Mouse (Mus musculus): Measurements from ENCODE around the gene Nup205. TPM values are rescaled to one million over a fixed set of nuclear protein-coding genes. Genes with fewer than 3 reads are reported as not detected.

Gene Nup205
- polyA plus RNA-seq, 1 experiment from 2014 or later, result 73.0 TPM

GRCm38 (mm10) chr6:35268711-35269110, 91.5 kb downstream of the Nup205 start:
- Histone ChIP-seq H3K4me3 (ENCODE audit: low read depth, low read length) (no peak overlapping the region), H3K4me1 (replicated peaks; ENCODE audit: control insufficient read depth, insufficient read depth, low read length) (no peaks in the 10 kb centered on the region), H3K27ac (ENCODE audit: low read depth, low read length) (no peak overlapping the region), H3K4me2 (ENCODE audit: low read depth, low read length, severe bottlenecking) (no peak overlapping the region), H3K36me3 (ENCODE audit: control insufficient read depth, insufficient read depth, low read length) (no peaks in the 10 kb centered on the region), H3K27me3 (ENCODE audit: control insufficient read depth, insufficient read depth, low read length) (no peaks in the 10 kb centered on the region), H3K9me3 (ENCODE audit: control insufficient read depth, low read length) (no peaks in the 10 kb centered on the region), H3K9ac (ENCODE audit: low read length) (no peak overlapping the region)
- no peak for DNase-seq (ENCODE audit: low spot score)
- WGBS, result 93% methylated on average over 13 of the region's 13 CpGs
- ATAC-seq (replicated peaks; ENCODE audit: low FRiP score), result no peak

- no peaks in the 10 kb centered on the region for H3K27me3 ChIP-seq (ENCODE audit: control insufficient read depth, insufficient read depth, low read length)
- H3K36me3 ChIP-seq (ENCODE audit: control insufficient read depth, insufficient read depth, low read length), result no peaks in the 10 kb centered on the region
- no peak for ATAC-seq (replicated peaks; ENCODE audit: low FRiP score)
- no peak overlapping the region for H3K4me2 ChIP-seq (ENCODE audit: low read depth, low read length, severe bottlenecking)
- DNase-seq (ENCODE audit: low spot score), result no peak
- no peaks in the 10 kb centered on the region for H3K9me3 ChIP-seq (ENCODE audit: control insufficient read depth, low read length)
- no peak overlapping the region for H3K27ac ChIP-seq (ENCODE audit: low read depth, low read length)
- no peak overlapping the region for H3K4me3 ChIP-seq (ENCODE audit: low read depth, low read length)
- H3K9ac ChIP-seq (ENCODE audit: low read length), result no peak overlapping the region
- H3K4me1 ChIP-seq (replicated peaks; ENCODE audit: control insufficient read depth, insufficient read depth, low read length), result no peaks in the 10 kb centered on the region
- 85% methylated on average over 13 of the region's 13 CpGs for WGBS
Observed at GRCm38 (mm10) chr6:35269643-35270042, 92.4 kb downstream of the Nup205 start.

- Histone ChIP-seq H3K9ac (ENCODE audit: low read length) (no peak overlapping the region), H3K4me3 (ENCODE audit: low read depth, low read length) (no peak overlapping the region), H3K36me3 (ENCODE audit: control insufficient read depth, insufficient read depth, low read length) (no peaks in the 10 kb centered on the region), H3K4me2 (ENCODE audit: low read depth, low read length, severe bottlenecking) (no peak overlapping the region), H3K27ac (ENCODE audit: low read depth, low read length) (no peak overlapping the region), H3K9me3 (ENCODE audit: control insufficient read depth, low read length) (no peaks in the 10 kb centered on the region), H3K4me1 (replicated peaks; ENCODE audit: control insufficient read depth, insufficient read depth, low read length) (no peaks in the 10 kb centered on the region), H3K27me3 (ENCODE audit: control insufficient read depth, insufficient read depth, low read length) (no peaks in the 10 kb centered on the region)
- DNase-seq (ENCODE audit: low spot score) (no peak), ATAC-seq (replicated peaks; ENCODE audit: low FRiP score) (no peak)
- 92% methylated on average over 12 of the region's 12 CpGs for WGBS
Observed at GRCm38 (mm10) chr6:35271094-35271855, 94.1 kb downstream of the Nup205 start.

- no peak for ATAC-seq (replicated peaks; ENCODE audit: low FRiP score)
- no peaks in the 10 kb centered on the region for H3K9me3 ChIP-seq (ENCODE audit: control insufficient read depth, low read length)
- H3K9ac ChIP-seq (ENCODE audit: low read length), result no peak overlapping the region
- no peaks in the 10 kb centered on the region for H3K27me3 ChIP-seq (ENCODE audit: control insufficient read depth, insufficient read depth, low read length)
- no peak for DNase-seq (ENCODE audit: low spot score)
- H3K4me3 ChIP-seq (ENCODE audit: low read depth, low read length), result no peak overlapping the region
- no peaks in the 10 kb centered on the region for H3K36me3 ChIP-seq (ENCODE audit: control insufficient read depth, insufficient read depth, low read length)
- H3K27ac ChIP-seq (ENCODE audit: low read depth, low read length), result no peak overlapping the region
- H3K4me2 ChIP-seq (ENCODE audit: low read depth, low read length, severe bottlenecking), result no peak overlapping the region
- no peaks in the 10 kb centered on the region for H3K4me1 ChIP-seq (replicated peaks; ENCODE audit: control insufficient read depth, insufficient read depth, low read length)
- 90% methylated on average over 20 of the region's 20 CpGs for WGBS
Observed at GRCm38 (mm10) chr6:35271868-35272765, 94.9 kb downstream of the Nup205 start.

- H3K9me3 ChIP-seq (ENCODE audit: control insufficient read depth, low read length), result no peaks in the 10 kb centered on the region
- 87% methylated on average over 11 of the region's 11 CpGs for WGBS
- no peak overlapping the region for H3K4me3 ChIP-seq (ENCODE audit: low read depth, low read length)
Observed at GRCm38 (mm10) chr6:35273391-35274082, 96.3 kb downstream of the Nup205 start.

GRCm38 (mm10) chr6:35277903-35278587, 100.8 kb downstream of the Nup205 start:
- no peaks in the 10 kb centered on the region for H3K36me3 ChIP-seq (ENCODE audit: control insufficient read depth, insufficient read depth, low read length)
- no peaks in the 10 kb centered on the region for H3K4me1 ChIP-seq (replicated peaks; ENCODE audit: control insufficient read depth, insufficient read depth, low read length)
- no peak overlapping the region for H3K4me3 ChIP-seq (ENCODE audit: low read depth, low read length)
- H3K4me2 ChIP-seq (ENCODE audit: low read depth, low read length, severe bottlenecking), result no peak overlapping the region
- H3K9ac ChIP-seq (ENCODE audit: low read length), result no peak overlapping the region
- no peak overlapping the region for H3K27ac ChIP-seq (ENCODE audit: low read depth, low read length)
- H3K9me3 ChIP-seq (ENCODE audit: control insufficient read depth, low read length), result no peaks in the 10 kb centered on the region
- ATAC-seq (replicated peaks; ENCODE audit: low FRiP score), result no peak
- no peak for DNase-seq (ENCODE audit: low spot score)
- no peaks in the 10 kb centered on the region for H3K27me3 ChIP-seq (ENCODE audit: control insufficient read depth, insufficient read depth, low read length)
- WGBS, result 70% methylated on average over 10 of the region's 10 CpGs

More at GRCm38 (mm10) chr6:35273391-35274082, 96.3 kb downstream of the Nup205 start:
- no peak overlapping the region for H3K4me2 ChIP-seq (ENCODE audit: low read depth, low read length, severe bottlenecking)
- no peak for ATAC-seq (replicated peaks; ENCODE audit: low FRiP score)
- no peak for DNase-seq (ENCODE audit: low spot score)
- H3K36me3 ChIP-seq (ENCODE audit: control insufficient read depth, insufficient read depth, low read length), result no peaks in the 10 kb centered on the region
- H3K27me3 ChIP-seq (ENCODE audit: control insufficient read depth, insufficient read depth, low read length), result no peaks in the 10 kb centered on the region
- no peaks in the 10 kb centered on the region for H3K4me1 ChIP-seq (replicated peaks; ENCODE audit: control insufficient read depth, insufficient read depth, low read length)
- no peak overlapping the region for H3K27ac ChIP-seq (ENCODE audit: low read depth, low read length)
- H3K9ac ChIP-seq (ENCODE audit: low read length), result no peak overlapping the region

- H3K4me3 ChIP-seq (ENCODE audit: low read depth, low read length), result no peak overlapping the region
- H3K9ac ChIP-seq (ENCODE audit: low read length), result no peak overlapping the region
- no peaks in the 10 kb centered on the region for H3K36me3 ChIP-seq (ENCODE audit: control insufficient read depth, insufficient read depth, low read length)
- 87% methylated on average over 10 of the region's 10 CpGs for WGBS
- H3K9me3 ChIP-seq (ENCODE audit: control insufficient read depth, low read length), result no peaks in the 10 kb centered on the region
- no peak overlapping the region for H3K4me2 ChIP-seq (ENCODE audit: low read depth, low read length, severe bottlenecking)
- no peaks in the 10 kb centered on the region for H3K4me1 ChIP-seq (replicated peaks; ENCODE audit: control insufficient read depth, insufficient read depth, low read length)
- ATAC-seq (replicated peaks; ENCODE audit: low FRiP score), result no peak
- no peaks in the 10 kb centered on the region for H3K27me3 ChIP-seq (ENCODE audit: control insufficient read depth, insufficient read depth, low read length)
- no peak overlapping the region for H3K27ac ChIP-seq (ENCODE audit: low read depth, low read length)
- no peak for DNase-seq (ENCODE audit: low spot score)
Observed at GRCm38 (mm10) chr6:35279306-35279705, 102.1 kb downstream of the Nup205 start.
